In the genomic region with DNA sequence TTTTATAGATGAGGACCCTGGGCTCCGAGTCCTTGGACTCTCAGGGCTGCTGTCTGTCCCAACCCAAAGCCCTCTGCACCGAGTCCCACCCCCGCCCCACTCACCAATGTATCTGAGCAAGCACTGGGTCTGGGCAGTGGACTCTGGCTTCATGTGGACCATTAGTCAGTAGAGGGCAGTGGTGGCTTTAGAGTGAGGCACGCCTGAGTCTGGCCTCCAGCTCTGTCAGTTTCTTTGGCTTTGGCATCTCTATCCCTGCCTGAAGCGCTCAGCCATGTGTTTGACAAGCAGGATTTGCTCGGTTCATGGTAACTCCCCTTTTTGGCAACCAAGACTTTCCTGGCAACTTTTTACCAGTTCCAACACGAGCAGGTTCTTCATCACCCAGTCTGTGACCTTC, we compare ENCODE assay signal across 10 mouse cellular contexts.
DNase-seq lines count a peak whose midpoint lies in the region; ATAC-seq and TF ChIP-seq lines count a peak whose summit lies in the region.
"Had no signal": no experiment of that assay in that cellular context is flagged by ENCODE, and none has a peak within 500 bp of the region (broad histone marks: within the 10 kb centered on the region; RNA-seq: fewer than 3 reads in every experiment).

No protein-coding gene starts in this region.

- TF ChIP-seq EP300 in heart, adult 2 months (IDR thresholded peaks at IDR 0.05; ENCODE audit: insufficient read depth, low read depth, low read length) = no peak
- no peak for TF ChIP-seq EP300 in stomach, postnatal 0 days (optimal IDR thresholded peaks at IDR 0.05)

- no peak for ATAC-seq in heart, embryonic 11.5 days (replicated peaks; ENCODE audit: insufficient number of reproducible peaks, low FRiP score, low TSS enrichment)
- ATAC-seq in stomach, postnatal 0 days (ENCODE audit: low FRiP score, low TSS enrichment) = no peak
- ATAC-seq in intestine, embryonic 16.5 days = no peak

- H3K27me3 ChIP-seq in heart, adult 2 months (ENCODE audit: control insufficient read depth, insufficient read depth, low read length) = no peaks in the 10 kb centered on the region
- peaks cover 8% of the 10 kb centered on the region; the same call in 1 of the 2 replicates for H3K27me3 ChIP-seq in heart, embryonic 11.5 days (ENCODE audit: control insufficient read depth, insufficient read depth, low read length)
- no peaks in the 10 kb centered on the region for H3K27me3 ChIP-seq in stomach, postnatal 0 days (ENCODE audit: control insufficient read depth, insufficient read depth, low read length)
- H3K27me3 ChIP-seq in intestine, embryonic 16.5 days (replicated peaks; ENCODE audit: control insufficient read depth, insufficient read depth, low read length) = no peaks in the 10 kb centered on the region
- H3K27me3 ChIP-seq: embryonic facial prominence, embryonic 15.5 days had no signal

- no peaks in the 10 kb centered on the region for H3K9me3 ChIP-seq in heart, embryonic 11.5 days (replicated peaks; ENCODE audit: control insufficient read depth, low read length)
- H3K9me3 ChIP-seq in stomach, postnatal 0 days (ENCODE audit: control insufficient read depth, low read length) = no peaks in the 10 kb centered on the region
- H3K9me3 ChIP-seq in intestine, embryonic 16.5 days (ENCODE audit: control insufficient read depth, low read length) = no peaks in the 10 kb centered on the region
- H3K9me3 ChIP-seq: embryonic facial prominence, embryonic 15.5 days; midbrain, embryonic 12.5 days had no signal

- H3K27ac ChIP-seq in heart, adult 2 months = no peak overlapping the region
- H3K27ac ChIP-seq in heart, embryonic 11.5 days (ENCODE audit: low read depth, low read length) = no peak overlapping the region
- H3K27ac ChIP-seq in stomach, postnatal 0 days (replicated peaks) = no peak overlapping the region
- H3K27ac ChIP-seq in intestine, embryonic 16.5 days (ENCODE audit: low read length) = no peak overlapping the region
- H3K27ac ChIP-seq: embryonic facial prominence, embryonic 15.5 days; midbrain, embryonic 12.5 days had no signal

- no peaks in the 10 kb centered on the region for H3K79me2 ChIP-seq in heart, adult 2 months (replicated peaks; ENCODE audit: control insufficient read depth, insufficient read depth, low read length)

- TF ChIP-seq CTCF in heart, adult 2 months (IDR thresholded peaks at IDR 0.05) = peak; percentile 62
- TF ChIP-seq CTCF in stomach, postnatal 0 days (IDR thresholded peaks at IDR 0.05; ENCODE audit: low read depth) = peak; percentile 59

- intact Hi-C loops in heart, adult 2 months (cut with DNase I) = loop anchor here (2.0 kb wide), 1 partner anchor 18 kb away; no protein-coding TSS in a partner anchor

- H3K4me2 ChIP-seq in heart, embryonic 11.5 days = no peak overlapping the region
- H3K4me2 ChIP-seq in stomach, postnatal 0 days (replicated peaks; ENCODE audit: low read depth) = no peak overlapping the region
- H3K4me2 ChIP-seq in intestine, embryonic 16.5 days (ENCODE audit: low read depth, low read length) = no peak overlapping the region
- H3K4me2 ChIP-seq: embryonic facial prominence, embryonic 15.5 days; midbrain, embryonic 12.5 days had no signal

- no peaks in the 10 kb centered on the region for H3K4me1 ChIP-seq in heart, adult 2 months (ENCODE audit: control insufficient read depth, insufficient read depth, low read length)
- H3K4me1 ChIP-seq in heart, embryonic 11.5 days (ENCODE audit: control insufficient read depth, insufficient read depth, low read length) = no peaks in the 10 kb centered on the region
- H3K4me1 ChIP-seq in stomach, postnatal 0 days (replicated peaks; ENCODE audit: control insufficient read depth, insufficient read depth) = no peaks in the 10 kb centered on the region
- no peaks in the 10 kb centered on the region for H3K4me1 ChIP-seq in intestine, embryonic 16.5 days (ENCODE audit: control insufficient read depth, insufficient read depth, low read length)
- H3K4me1 ChIP-seq: embryonic facial prominence, embryonic 15.5 days; midbrain, embryonic 12.5 days had no signal

- no peak overlapping the region for H3K9ac ChIP-seq in heart, adult 2 months (ENCODE audit: low read depth, low read length)
- no peak overlapping the region for H3K9ac ChIP-seq in heart, embryonic 11.5 days (ENCODE audit: low read depth, low read length)
- H3K9ac ChIP-seq in stomach, postnatal 0 days (ENCODE audit: low read length) = no peak overlapping the region
- no peak overlapping the region for H3K9ac ChIP-seq in intestine, embryonic 16.5 days (ENCODE audit: low read depth, low read length)
- H3K9ac ChIP-seq: embryonic facial prominence, embryonic 15.5 days; midbrain, embryonic 12.5 days had no signal

- DNase-seq in heart, adult 2 months = peak; percentile 21 to 27
- peak; percentile 17 for DNase-seq in lung, postnatal 10 days
- no peak for DNase-seq in lung, adult 18-20 months
- peak; percentile 45 to 51 for DNase-seq in cerebellum, postnatal 36 days
- DNase-seq in stomach, postnatal 0 days (ENCODE audit: low spot score) = peak; percentile 19
- no peak for DNase-seq in left cerebral cortex, adult 18-20 months (ENCODE audit: low spot score in 2 of 2)

- TF ChIP-seq POLR2A in heart, adult 2 months (IDR thresholded peaks at IDR 0.05; ENCODE audit: insufficient read depth, low read depth, low read length) = no peak

- no peaks in the 10 kb centered on the region for H3K36me3 ChIP-seq in heart, adult 2 months (ENCODE audit: control insufficient read depth, insufficient read depth, low read length)
- no peaks in the 10 kb centered on the region for H3K36me3 ChIP-seq in heart, embryonic 11.5 days (ENCODE audit: control insufficient read depth, insufficient read depth, low read length)
- no peaks in the 10 kb centered on the region for H3K36me3 ChIP-seq in stomach, postnatal 0 days (ENCODE audit: control insufficient read depth, insufficient read depth, low read length)
- H3K36me3 ChIP-seq in intestine, embryonic 16.5 days (ENCODE audit: control insufficient read depth, insufficient read depth, low read length) = no peaks in the 10 kb centered on the region
- H3K36me3 ChIP-seq: embryonic facial prominence, embryonic 15.5 days; midbrain, embryonic 12.5 days had no signal

- WGBS in heart, adult 2 months = 19% methylated on average over 7 of the region's 7 CpGs
- 37% methylated on average over 7 of the region's 7 CpGs for WGBS in heart, embryonic 11.5 days (ENCODE audit: insufficient replicate concordance)
- WGBS in stomach, postnatal 0 days = 32% methylated on average over 7 of the region's 7 CpGs
- whole genome bisulfite sequencing in intestine, embryonic 16.5 days = 33% methylated on average over 7 of the region's 7 CpGs

- no peak overlapping the region for H3K4me3 ChIP-seq in heart, adult 2 months
- no peak overlapping the region for H3K4me3 ChIP-seq in heart, embryonic 11.5 days (ENCODE audit: low read depth, low read length)
- H3K4me3 ChIP-seq in stomach, postnatal 0 days (ENCODE audit: low read depth, low read length) = no peak overlapping the region
- no peak overlapping the region for H3K4me3 ChIP-seq in intestine, embryonic 16.5 days (ENCODE audit: low read length)
- H3K4me3 ChIP-seq: embryonic facial prominence, embryonic 15.5 days; midbrain, embryonic 12.5 days had no signal

Comparison
In these comparisons a context has a peak if more than half of its experiments do, and no peak if none do; other contexts are left out.
1. DNase-seq: peak in heart, adult 2 months (2 of 2), lung, postnatal 10 days (single experiment), cerebellum, postnatal 36 days (2 of 2) and stomach, postnatal 0 days (single experiment); none in lung, adult 18-20 months (0 of 2) and left cerebral cortex, adult 18-20 months (0 of 2).